Mouse (Mus musculus): ENCODE results near the gene Ggnbp2. TPM values are rescaled to one million over a fixed set of nuclear protein-coding genes. Genes with fewer than 3 reads are reported as not detected.
"Not testable (repeated sequence)": the region's sequence is repeated elsewhere in the genome, so short reads cannot be mapped to it uniquely, and the experiment has no call there.

Gene Ggnbp2
- total and polyA plus RNA-seq, 3 experiments: 142 to 170 (median 156) TPM

DNA sequence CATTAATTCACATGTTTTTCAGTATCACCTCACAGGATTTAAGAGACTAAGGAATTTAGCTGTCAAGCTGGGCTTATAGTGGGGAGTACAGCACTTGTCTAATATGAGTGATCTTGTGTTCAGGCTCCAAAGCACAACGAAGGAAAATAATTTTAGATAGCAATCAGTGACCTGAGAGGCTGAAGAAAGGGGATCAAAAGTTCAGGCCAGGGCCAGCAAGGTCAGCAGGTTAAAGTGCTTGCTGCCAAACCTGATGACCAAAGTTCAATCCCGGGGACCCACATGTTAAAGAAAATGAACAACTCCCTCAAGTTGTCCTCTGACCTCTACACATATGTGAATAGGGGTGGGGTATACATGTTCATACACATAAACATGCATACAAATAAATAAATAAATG is 5.3 kb downstream of the Ggnbp2 start:
- ATAC-seq (ENCODE audit: extremely low read depth, insufficient number of reproducible peaks, low FRiP score, poor library complexity, severe bottlenecking): no peak

DNA sequence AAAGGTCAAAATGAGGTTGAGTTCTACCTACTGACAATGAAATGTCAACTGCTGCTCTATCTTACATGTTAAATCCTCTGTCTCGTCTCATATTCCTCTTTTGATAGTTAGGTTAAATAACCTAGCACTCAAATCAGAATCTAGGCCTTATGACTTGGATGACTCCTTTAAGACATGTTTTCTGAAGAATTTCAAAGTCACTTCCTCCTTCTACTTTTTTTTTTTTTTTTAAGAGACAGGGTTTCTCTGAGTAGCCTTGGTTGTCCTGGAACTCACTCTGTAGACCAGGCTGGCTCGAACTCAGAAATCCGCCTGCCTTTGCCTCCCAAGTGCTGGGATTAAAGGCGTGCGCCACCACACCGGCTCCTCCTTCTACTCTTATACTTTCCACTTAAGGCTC is 15.3 kb downstream of the Ggnbp2 start:
- Histone ChIP-seq H3K4me1 (ENCODE audit: insufficient read depth, low read depth, low read length) (peaks cover 14% of the 10 kb centered on the region), H3K9me3 (replicated peaks) (no peaks in the 10 kb centered on the region), H3K36me3 (replicated peaks) (peaks cover 83% of the 10 kb centered on the region), H3K4me3 (ENCODE audit: low read depth, low read length) (no peak overlapping the region), H3K27me3 (ENCODE audit: insufficient read depth, low read length) (no peaks in the 10 kb centered on the region)
- TF ChIP-seq TAL1 (conservative IDR thresholded peaks at IDR 0.05; ENCODE audit: low read depth, low read length): no peak
- no peak for ATAC-seq (ENCODE audit: extremely low read depth, insufficient number of reproducible peaks, low FRiP score, poor library complexity, severe bottlenecking)
- no peak for DNase-seq (ENCODE audit: low spot score)

More for the DNA sequence above, 5.3 kb downstream of the Ggnbp2 start:
- DNase-seq (ENCODE audit: low spot score): no peak
- Histone ChIP-seq H3K4me3 (ENCODE audit: low read depth, low read length) (no peak overlapping the region), H3K4me1 (ENCODE audit: insufficient read depth, low read depth, low read length) (peaks cover 57% of the 10 kb centered on the region), H3K36me3 (replicated peaks) (peaks cover 48% of the 10 kb centered on the region), H3K27me3 (ENCODE audit: insufficient read depth, low read length) (no peaks in the 10 kb centered on the region), H3K9me3 (replicated peaks) (no peaks in the 10 kb centered on the region)
- TF ChIP-seq TAL1 (conservative IDR thresholded peaks at IDR 0.05; ENCODE audit: low read depth, low read length) (no peak), CTCF (IDR thresholded peaks at IDR 0.05; ENCODE audit: low read depth, low read length) (no peak), GATA2 (IDR thresholded peaks at IDR 0.05; ENCODE audit: borderline replicate concordance, low read depth, low read length) (no peak), GATA1 (IDR thresholded peaks at IDR 0.05; ENCODE audit: borderline replicate concordance, low read length) (no peak), POLR2AphosphoS5 (IDR thresholded peaks at IDR 0.05; ENCODE audit: insufficient replicate concordance, low read depth, low read length) (no peak)

DNA sequence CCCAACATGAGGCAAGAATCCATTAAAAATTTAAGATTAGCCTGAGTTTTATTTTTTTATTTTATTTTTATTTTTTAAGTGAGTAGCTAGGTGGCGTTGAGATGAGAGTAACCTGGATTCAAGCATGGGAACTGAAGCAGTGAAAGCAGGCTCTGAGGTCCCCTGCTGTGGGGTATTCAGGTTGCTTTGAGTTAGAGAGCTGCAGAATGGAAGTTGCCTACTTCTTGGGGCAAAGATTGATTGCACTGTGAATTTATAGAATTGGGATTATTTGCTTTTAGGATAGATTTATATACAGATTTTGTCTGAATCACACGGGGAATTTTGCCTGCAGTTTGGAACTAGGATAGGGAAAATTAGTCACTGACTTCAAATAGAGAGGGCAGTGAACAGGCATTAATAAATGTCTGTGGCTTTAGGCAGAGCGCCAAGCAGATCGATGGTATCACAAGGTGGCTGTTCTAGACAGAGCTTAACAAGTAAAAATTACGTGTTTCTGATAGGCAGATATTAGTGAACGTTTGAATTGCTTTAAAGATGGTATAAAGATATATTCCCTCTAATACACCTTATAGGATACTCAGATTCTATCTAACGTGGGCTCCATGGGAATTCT is 23.0 kb downstream of the Ggnbp2 start:
- DNase-seq (ENCODE audit: low spot score) (no peak), ATAC-seq (ENCODE audit: extremely low read depth, insufficient number of reproducible peaks, low FRiP score, poor library complexity, severe bottlenecking) (no peak)
- H3K4me3 ChIP-seq (ENCODE audit: low read depth, low read length): no peak overlapping the region

DNA sequence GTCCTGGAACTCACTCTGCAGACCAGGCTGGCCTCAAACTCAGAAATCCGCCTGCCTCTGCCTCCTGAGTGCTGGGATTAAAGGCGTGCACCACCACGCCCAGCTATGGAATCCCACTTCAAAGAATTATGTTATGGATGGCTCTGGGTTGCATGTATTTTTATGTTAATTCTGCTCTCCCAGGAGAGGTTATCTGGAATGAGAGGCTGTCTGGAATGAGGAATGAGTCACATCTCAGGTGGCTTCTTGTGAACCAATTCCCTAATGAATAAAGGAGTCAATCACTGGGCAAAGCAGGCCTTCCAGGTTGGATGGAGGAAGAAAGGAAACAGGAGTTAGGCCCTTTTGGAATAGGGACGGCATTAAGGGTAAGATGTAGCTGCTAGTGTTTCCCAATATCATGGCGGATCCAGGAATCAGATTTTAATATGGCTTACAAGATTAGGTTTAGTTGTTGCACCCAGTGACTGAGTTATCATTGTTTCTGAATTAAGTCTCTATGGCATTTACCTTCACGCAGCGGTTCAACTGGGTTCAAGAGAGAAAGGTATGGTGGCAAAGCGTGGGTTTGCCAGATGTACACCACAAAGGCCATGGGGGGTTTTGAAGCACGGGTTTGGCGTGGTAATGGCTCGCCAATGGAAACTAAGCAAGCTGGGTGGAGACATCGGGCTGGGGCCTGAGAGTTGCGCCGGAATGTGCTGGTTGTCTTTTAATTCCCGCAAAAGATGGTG is 23.7 kb downstream of the Ggnbp2 start:
- peaks cover 7% of the 10 kb centered on the region; the same call in 1 of the 2 replicates for H3K4me1 ChIP-seq (ENCODE audit: insufficient read depth, low read depth, low read length)
- H3K9me3 ChIP-seq (replicated peaks): no peaks in the 10 kb centered on the region
- DNase-seq (ENCODE audit: low spot score) (no peak), ATAC-seq (ENCODE audit: extremely low read depth, insufficient number of reproducible peaks, low FRiP score, poor library complexity, severe bottlenecking) (no peak)
- H3K4me3 ChIP-seq (ENCODE audit: low read depth, low read length): no peak overlapping the region
- TF ChIP-seq POLR2AphosphoS5 (IDR thresholded peaks at IDR 0.05; ENCODE audit: insufficient replicate concordance, low read depth, low read length) (no peak), CTCF (IDR thresholded peaks at IDR 0.05; ENCODE audit: low read depth, low read length) (no peak), GATA2 (IDR thresholded peaks at IDR 0.05; ENCODE audit: borderline replicate concordance, low read depth, low read length) (no peak), TAL1 (conservative IDR thresholded peaks at IDR 0.05; ENCODE audit: low read depth, low read length) (no peak), GATA1 (IDR thresholded peaks at IDR 0.05; ENCODE audit: borderline replicate concordance, low read length) (no peak)
- no peaks in the 10 kb centered on the region for H3K27me3 ChIP-seq (ENCODE audit: insufficient read depth, low read length)
- H3K36me3 ChIP-seq (replicated peaks): peaks cover 76% of the 10 kb centered on the region

More for the DNA sequence above, 23.0 kb downstream of the Ggnbp2 start:
- TF ChIP-seq TAL1 (conservative IDR thresholded peaks at IDR 0.05; ENCODE audit: low read depth, low read length): no peak
- no peak for TF ChIP-seq GATA2 (IDR thresholded peaks at IDR 0.05; ENCODE audit: borderline replicate concordance, low read depth, low read length)
- no peak for TF ChIP-seq GATA1 (IDR thresholded peaks at IDR 0.05; ENCODE audit: borderline replicate concordance, low read length)
- TF ChIP-seq CTCF (IDR thresholded peaks at IDR 0.05; ENCODE audit: low read depth, low read length): no peak
- TF ChIP-seq POLR2AphosphoS5 (IDR thresholded peaks at IDR 0.05; ENCODE audit: insufficient replicate concordance, low read depth, low read length): no peak
- H3K4me1 ChIP-seq (ENCODE audit: insufficient read depth, low read depth, low read length): peaks cover 7% of the 10 kb centered on the region; the same call in 1 of the 2 replicates
- H3K9me3 ChIP-seq (replicated peaks): no peaks in the 10 kb centered on the region
- peaks cover 75% of the 10 kb centered on the region for H3K36me3 ChIP-seq (replicated peaks)
- H3K27me3 ChIP-seq (ENCODE audit: insufficient read depth, low read length): no peaks in the 10 kb centered on the region

DNA sequence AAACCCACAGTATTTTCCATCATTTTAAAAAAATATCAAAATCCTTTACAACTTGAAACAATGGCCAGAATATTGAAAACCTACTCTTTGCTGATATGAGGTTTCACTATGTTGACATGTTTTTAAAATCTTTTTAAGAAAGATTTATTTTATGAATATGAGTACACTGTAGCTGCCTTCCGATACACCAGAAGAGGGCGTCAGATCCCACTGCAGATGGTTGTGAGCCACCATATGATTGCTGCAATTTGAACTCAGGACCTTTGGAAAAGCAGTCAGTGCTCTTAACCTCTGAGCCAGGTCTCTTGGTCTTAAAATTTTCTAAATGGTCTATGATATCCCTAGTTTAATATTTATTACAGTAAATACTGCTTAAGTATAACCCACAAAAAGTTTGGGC is 31.3 kb downstream of the Ggnbp2 start:
- DNase-seq (ENCODE audit: low spot score) (no peak), ATAC-seq (ENCODE audit: extremely low read depth, insufficient number of reproducible peaks, low FRiP score, poor library complexity, severe bottlenecking) (no peak)
- Histone ChIP-seq H3K36me3 (replicated peaks) (peaks cover 84% of the 10 kb centered on the region), H3K9me3 (replicated peaks) (no peaks in the 10 kb centered on the region), H3K4me1 (ENCODE audit: insufficient read depth, low read depth, low read length) (peaks cover 2% of the 10 kb centered on the region; the same call in 1 of the 2 replicates), H3K4me3 (ENCODE audit: low read depth, low read length) (no peak overlapping the region), H3K27me3 (ENCODE audit: insufficient read depth, low read length) (no peaks in the 10 kb centered on the region)
- TF ChIP-seq TAL1 (conservative IDR thresholded peaks at IDR 0.05; ENCODE audit: low read depth, low read length) (no peak), GATA2 (IDR thresholded peaks at IDR 0.05; ENCODE audit: borderline replicate concordance, low read depth, low read length) (no peak), POLR2AphosphoS5 (IDR thresholded peaks at IDR 0.05; ENCODE audit: insufficient replicate concordance, low read depth, low read length) (no peak), CTCF (IDR thresholded peaks at IDR 0.05; ENCODE audit: low read depth, low read length) (no peak), GATA1 (IDR thresholded peaks at IDR 0.05; ENCODE audit: borderline replicate concordance, low read length) (no peak)

DNA sequence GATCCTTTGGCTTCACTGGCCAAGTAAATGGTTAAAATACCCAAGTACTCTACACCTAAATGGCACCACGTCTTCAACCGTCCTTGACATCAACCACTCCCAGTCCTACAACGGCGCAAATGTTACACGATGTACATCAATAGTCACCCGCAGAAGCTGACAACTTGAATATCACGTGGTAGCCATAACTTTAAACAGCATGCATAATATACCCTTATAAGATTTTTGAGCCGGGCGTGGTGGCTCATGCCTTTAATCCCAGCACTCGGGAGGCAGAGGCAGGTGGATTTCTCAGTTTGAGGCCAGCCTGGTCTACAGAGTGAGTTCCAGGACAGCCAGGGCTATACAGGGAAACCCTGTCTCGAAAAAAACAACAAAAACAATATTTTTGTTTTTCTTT is 41.1 kb downstream of the Ggnbp2 start:
- H3K36me3 ChIP-seq (replicated peaks): peaks cover 80% of the 10 kb centered on the region
- H3K9me3 ChIP-seq (replicated peaks); ATAC-seq (ENCODE audit: extremely low read depth, insufficient number of reproducible peaks, low FRiP score, poor library complexity, severe bottlenecking); H3K27me3 ChIP-seq (ENCODE audit: insufficient read depth, low read length); DNase-seq (ENCODE audit: low spot score): not testable (repeated sequence)
- peaks cover 54% of the 10 kb centered on the region for H3K4me1 ChIP-seq (ENCODE audit: insufficient read depth, low read depth, low read length)
- peak overlapping the region; percentile 95 for H3K4me3 ChIP-seq (ENCODE audit: low read depth, low read length)
